Mouse (Mus musculus) testis, adult 2 months (tissue): Measurements from ENCODE around the gene Fbn1.

ENCODE experiments used
- CTCF ChIP-seq: fragments of 200-500 bp; IDR thresholded peaks from 2 replicates; pipeline ENCODE4 v1.5.1; 2012; ENCODE audit warnings: low read depth, mild to moderate bottlenecking, inconsistent platforms, low read length, moderate library complexity; ENCODE audit not compliant: control insufficient read depth, insufficient read depth, insufficient replicate concordance
- POLR2A ChIP-seq: fragments of 200-500 bp; IDR thresholded peaks from 2 replicates; pipeline ENCODE4 v1.6.1; 2012; ENCODE audit warnings: low read depth, mild to moderate bottlenecking, inconsistent platforms, low read length, moderate library complexity; ENCODE audit not compliant: control insufficient read depth

- no peak for TF ChIP-seq CTCF
- no peak for TF ChIP-seq POLR2A
Measured at GRCm38 (mm10) chr2:125456059-125456789, 51.6 kb downstream of the Fbn1 start.
